Mouse (Mus musculus): ENCODE results near the gene Kpna4.
"Not testable (repeated sequence)": the region's sequence is repeated elsewhere in the genome, so short reads cannot be mapped to it uniquely, and the experiment has no call there.

The Kpna4 gene

DNA sequence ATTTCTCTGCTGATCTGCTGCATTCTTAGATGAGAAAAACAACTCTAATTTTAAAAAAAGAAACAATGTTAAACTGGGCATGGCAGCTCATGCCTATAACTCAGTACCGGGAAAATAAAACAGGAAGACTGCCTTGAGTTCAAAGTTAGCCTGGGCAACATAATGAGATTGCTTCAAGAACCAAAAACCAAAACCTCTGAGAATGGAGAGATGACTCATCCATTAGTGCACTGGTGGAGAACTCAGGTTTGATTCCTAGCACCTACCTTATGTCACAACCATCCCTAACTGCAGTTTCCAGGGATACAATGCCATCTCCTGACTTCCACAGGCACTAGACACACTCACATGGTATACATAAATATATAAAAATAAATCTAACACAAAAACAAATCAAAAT, 17.8 kb downstream of the Kpna4 start:
- DNase-seq (ENCODE audit: low read depth, low spot score) = no peak

DNA sequence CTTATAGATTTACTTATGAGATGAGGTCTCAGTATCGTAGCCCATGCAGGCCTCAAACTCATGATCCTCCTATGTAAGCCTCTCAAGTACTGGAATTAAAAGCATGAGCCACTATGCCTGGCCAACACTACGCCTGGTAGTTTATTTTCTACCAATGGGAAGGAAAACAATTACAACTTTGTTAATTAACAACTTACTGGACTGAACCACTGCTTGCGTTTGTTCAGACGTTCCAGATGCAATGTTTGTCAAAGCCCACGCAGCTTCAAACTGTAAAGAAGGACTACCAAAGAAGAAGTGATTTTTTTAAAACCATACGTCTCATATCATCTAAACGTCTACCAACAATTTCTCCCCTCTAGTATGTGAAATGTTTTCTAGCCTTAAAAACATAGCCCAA, 32.5 kb downstream of the Kpna4 start:
- no peak for DNase-seq (ENCODE audit: low read depth, low spot score)

DNA sequence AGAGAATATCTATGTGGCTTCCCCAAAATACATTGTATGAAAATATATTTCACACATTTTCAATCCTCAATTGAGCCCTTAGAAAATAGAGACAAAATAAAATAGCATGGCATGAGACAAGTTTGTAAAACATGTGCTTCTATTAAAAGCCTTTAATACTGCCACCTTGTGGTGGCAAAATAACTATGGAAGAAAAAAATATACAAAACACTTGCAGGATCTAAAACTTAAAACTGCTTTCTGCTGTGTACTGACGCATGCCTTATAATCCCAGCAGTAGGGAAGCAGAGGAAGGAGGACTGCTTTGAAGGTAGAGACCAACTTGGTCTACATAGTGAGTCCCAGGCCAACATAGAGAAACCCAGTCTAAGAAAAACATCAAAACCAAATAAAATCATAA, 62.9 kb downstream of the Kpna4 start:
- no peak for DNase-seq (ENCODE audit: low read depth, low spot score)

DNA sequence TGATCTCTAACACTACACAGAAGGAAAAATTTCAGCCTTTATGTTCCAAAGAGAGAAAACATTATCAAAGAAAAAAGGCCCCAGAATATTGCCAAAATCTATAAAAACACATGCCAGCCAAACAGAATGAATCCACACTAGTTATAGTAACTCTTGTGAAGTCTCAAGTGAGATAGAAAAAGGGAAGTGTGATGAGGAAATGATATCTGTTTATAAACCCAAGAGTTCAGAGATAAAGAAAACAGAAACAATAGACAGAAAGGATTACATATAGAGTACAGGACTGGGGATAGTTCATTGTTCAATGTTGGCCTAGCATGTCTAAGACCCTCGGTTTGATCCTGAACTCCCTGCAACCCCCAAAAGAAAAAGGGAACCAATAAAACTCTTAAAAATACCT, 64.1 kb downstream of the Kpna4 start:
- no peak for DNase-seq (ENCODE audit: low read depth, low spot score)

DNA sequence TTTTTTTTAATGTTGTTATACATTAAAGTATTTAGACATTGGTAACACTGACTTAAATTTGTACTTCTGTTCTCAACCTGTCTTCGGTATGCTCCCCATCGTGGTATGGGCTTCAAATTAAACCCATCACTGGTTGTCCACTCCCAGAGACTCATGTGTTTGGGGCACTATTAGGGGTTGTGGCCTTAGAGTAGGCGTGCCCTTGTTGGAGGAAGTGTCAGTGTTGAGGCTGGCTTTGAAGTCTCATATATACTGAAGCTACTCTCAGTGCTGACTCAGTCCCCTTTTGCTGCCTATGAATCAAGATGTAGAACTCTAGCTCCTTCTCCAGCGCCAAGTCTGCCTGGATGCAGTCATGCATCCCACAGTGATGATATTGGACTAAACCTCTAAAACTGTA, 66.2 kb downstream of the Kpna4 start:
- no peak for DNase-seq (ENCODE audit: low read depth, low spot score)

DNA sequence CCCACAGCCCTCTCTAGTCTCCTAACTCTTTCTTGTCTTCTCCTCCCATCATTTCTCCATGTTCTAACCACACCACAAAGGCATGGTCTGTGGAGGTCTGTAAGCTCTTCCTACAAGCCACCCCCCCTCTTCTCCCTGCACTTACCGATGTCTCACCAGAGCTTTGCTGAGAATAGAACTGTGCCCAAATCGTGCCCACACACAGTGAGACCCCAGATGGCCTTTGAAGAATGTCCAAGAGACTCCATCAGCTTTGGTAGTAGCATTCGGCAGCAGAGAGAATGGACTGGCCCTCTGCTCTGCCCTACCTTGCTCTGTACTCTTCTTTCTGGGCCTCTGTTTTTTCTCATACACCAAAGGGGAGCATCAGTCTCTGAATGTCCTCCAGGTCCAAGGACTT, 71.0 kb downstream of the Kpna4 start:
- no peak for DNase-seq (ENCODE audit: low read depth, low spot score)

DNA sequence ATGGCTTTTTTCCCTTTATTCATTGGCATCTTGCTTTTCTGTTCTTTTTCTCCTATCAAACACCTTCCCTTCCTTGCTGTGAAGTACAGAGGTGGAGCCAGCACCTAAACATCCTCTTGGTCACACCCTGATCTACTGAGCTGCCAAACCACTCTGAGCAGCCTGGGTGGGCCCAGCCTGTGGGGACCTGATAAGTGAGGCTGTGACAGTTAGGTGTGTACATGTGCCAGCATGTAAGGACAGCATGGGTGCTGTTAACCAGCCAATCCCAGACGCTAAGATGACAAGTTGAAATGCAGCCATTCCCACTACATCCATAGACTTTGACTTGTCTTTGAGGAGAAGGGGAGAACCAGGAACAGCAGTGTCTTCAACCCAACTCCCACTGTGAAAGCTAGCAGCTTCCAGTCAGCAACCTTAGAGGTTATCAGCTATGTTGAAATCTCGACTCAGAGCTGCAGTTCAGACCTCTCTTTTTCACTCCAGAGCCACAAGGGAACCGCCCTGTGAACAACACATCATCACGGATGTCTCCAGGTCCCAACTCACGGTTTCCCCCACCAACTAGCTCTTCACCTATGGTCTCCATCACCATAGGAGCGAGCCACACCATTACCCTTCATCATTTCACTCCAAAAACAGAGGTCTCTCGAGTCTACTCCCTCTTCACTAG, 72.0 kb downstream of the Kpna4 start:
- DNase-seq (ENCODE audit: low read depth, low spot score) = no peak

DNA sequence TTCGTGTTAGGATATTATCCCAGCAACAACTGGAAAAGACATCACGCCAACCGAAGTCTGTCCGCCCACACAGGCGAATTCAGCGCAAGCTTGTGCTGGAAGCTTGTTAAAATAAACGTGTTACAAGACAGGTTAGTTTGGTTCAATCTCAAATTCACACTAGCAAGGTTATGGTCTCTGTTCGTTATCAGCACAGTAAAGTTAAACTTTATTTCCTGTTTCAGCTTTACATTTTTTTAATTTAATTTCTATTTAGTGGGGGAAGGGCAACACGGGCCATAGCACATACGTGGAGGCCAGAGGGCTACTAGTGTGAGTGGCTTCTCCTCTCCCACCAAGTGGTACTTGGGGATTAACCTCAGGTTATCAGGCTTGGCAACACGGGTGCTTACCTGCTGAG, 75.0 kb downstream of the Kpna4 start:
- DNase-seq (ENCODE audit: low read depth, low spot score) = no peak

DNA sequence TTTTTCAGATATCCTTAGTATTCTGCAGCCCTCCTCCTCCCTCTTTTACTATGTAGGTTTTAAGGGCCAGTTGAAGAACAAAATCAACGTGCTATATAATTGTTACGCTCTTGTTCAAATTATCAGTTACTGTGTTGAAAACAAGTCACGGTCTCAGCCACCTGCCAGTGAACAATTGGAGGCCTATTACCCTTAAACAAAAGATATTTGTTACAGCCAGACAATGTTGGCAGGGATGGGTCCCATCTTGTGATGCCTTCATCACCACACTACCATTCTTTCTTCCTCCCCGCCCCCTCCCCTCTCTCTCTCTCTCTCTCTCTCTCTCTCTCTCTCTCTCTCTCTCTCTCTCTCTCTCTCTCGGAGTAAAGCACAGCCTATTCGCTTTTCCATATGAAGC, 77.9 kb downstream of the Kpna4 start:
- DNase-seq (ENCODE audit: low read depth, low spot score) = peak; percentile 76

DNA sequence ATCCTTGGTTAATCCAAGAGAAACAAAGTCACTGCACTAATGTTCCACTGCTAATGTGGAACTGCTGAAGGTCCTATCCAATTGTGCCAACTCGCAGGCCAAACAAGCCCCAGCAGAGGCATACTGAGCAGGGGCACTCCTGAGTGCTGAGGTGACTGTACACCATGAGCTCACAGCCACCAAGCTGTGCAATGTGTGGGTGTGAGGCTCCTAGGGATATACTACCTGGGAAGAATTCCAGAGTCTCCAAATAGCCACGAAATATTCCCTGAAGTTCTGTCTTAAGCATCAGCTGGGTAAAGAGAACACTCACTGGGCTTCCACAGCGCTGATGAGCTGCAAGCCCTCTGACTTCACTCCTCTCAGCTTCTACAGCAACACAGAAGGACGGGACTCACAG, 79.2 kb downstream of the Kpna4 start:
- no peak for DNase-seq (ENCODE audit: low read depth, low spot score)

DNA sequence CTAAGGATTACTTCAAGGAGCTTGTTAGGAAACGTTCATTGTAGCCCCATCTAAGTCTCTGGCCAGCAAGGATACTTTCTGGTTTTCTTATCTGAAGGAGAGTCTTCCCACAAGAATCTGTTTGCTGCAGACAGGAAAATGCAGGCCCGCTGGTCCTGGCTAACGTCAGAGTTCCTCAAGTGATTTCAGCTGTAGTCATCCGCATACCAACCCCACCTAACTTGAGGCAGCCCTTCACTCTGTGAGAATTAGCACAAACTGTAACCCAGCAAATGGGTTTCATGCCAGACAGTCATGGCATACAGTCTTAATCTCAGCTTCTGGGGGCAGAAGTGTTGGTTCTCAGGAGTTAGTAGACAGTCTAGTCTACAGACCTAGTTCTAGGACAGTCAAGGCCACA, 80.4 kb downstream of the Kpna4 start:
- no peak for DNase-seq (ENCODE audit: low read depth, low spot score)

DNA sequence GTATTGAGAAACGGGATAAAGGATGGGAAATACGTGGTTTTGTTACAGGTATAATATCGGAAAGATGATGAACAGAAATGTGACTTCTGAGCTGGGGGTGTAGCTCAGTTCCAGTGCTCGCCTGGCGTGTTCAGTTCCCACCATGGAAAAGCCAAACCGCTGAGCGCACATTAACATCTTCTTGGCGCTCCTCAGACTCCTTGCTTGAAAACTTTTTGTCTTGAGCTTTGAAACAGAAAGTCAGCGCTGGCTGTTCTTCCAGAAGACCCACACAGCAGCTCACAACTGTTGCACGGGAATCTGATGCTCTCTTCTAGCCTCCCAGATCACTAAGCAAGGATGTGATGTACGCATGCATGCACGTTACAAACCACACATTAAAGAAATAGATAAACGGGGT, 81.2 kb downstream of the Kpna4 start:
- DNase-seq (ENCODE audit: low read depth, low spot score) = no peak

DNA sequence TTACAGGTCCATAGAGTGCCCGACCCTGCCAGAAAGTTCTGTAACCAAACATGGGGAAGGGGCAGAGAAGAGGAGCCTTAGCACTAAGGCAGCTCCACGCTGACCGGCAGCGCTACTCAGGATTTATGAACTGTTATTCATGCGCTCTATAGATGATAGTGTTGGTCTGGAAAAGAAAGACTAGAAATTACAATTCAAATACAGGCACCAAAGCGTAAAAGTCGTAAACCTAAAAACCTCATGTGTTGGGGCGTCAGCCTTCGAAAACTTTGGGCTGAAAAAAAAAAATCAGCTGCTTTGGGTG, 81.6 kb downstream of the Kpna4 start:
- DNase-seq (ENCODE audit: low read depth, low spot score) = no peak

DNA sequence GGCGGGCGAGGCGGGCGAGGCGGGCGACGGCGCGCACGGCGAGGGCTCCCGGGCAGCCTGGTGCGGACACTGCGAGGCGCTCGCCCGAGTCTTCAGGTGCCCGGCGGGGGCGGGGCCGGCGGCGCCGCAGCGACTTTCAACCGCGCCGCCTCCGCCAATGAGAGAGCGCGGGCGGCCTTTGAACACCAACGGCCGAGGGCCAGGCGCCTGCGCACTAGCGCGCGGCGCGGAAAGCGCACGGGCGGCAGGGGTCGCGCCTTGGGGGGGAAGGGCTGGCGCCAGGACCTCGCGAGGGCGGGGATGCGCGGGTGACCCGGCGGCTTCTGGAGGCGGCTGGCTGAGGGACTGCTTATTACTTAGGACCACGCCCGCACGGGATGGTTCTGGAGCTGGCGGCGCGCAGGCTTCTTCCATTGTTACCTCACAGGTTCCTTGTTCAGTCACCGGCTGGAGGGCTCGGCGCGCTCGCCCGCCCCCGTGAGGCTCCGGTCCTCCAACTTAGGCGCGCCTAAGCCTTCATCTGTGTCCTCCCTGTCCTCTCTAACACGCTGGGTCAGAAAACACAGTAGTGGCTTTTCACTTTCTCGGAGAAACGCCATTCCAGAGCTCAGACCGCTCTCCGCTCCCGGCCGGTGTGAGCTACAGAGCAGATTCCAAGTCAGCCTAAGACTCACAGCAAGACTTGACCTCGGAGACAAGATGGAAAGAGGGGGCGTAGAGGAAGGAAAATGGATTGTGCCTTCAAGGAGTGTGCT, 82.1 kb downstream of the Kpna4 start, which contains the start of gene Trim59:
Trim59 (minus strand) TSS at position 111 of the 755 bp plus-strand sequence.
- DNase-seq (ENCODE audit: low read depth, low spot score) = peak; percentile 61

DNA sequence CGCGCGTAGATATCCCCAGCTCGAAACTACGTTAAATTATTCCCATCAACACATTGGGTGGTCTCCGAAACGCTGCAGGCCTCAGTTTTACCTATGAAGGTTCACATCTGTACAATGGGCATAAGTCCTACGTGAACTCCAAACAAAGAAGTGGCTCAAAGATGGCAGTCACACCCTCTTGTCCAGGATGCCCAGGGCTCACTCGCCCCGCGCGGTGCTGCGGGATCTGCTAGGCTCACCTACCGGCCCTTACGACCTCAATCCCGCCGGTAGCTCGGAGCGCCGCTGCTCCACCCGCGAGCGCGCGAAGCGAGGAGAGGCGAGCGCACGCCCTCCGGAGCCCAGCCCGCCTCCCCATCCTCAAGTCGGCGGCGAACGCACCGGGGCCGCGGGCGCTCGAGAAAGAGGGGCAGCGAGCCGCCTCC, 82.7 kb downstream of the Kpna4 start:
- DNase-seq (ENCODE audit: low read depth, low spot score) = no peak

DNA sequence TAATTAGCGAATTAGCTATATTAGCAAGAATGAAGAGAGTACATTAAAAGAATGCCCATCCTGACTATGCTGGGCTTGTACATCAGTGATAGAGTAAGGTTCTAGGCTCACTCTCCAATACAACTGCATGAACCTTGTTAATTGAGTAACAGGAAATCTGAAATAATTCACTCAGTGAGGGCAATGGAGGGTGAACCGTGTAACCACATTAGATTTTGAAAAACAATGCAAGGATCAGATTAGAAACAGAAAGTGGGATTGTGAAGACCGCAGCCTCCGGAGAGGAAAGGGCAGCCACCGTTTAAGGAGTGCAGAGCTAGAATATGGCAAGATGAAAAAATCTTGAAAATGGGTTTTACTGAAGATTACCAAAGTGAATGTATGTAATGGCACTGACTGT, 85.6 kb downstream of the Kpna4 start:
- DNase-seq (ENCODE audit: low read depth, low spot score) = no peak

DNA sequence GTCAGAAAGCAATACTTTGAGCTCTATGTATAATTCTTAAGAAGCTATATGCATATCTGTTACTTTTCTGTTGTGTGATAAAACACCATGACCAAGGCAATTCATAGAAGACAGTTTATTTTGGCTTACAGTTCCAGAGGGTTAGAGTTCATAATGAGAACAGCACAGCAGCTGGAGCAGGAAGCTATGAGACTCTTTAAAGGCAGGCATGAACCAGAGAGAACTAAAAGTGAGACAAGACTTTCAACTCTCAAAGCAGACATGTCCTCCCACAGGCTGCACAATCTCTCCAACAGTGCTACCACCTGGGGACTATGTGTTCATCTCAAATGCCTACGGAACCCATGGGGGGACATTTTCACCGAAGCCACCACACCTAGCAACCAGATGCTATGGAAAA, 86.8 kb downstream of the Kpna4 start:
- DNase-seq (ENCODE audit: low read depth, low spot score) = no peak

DNA sequence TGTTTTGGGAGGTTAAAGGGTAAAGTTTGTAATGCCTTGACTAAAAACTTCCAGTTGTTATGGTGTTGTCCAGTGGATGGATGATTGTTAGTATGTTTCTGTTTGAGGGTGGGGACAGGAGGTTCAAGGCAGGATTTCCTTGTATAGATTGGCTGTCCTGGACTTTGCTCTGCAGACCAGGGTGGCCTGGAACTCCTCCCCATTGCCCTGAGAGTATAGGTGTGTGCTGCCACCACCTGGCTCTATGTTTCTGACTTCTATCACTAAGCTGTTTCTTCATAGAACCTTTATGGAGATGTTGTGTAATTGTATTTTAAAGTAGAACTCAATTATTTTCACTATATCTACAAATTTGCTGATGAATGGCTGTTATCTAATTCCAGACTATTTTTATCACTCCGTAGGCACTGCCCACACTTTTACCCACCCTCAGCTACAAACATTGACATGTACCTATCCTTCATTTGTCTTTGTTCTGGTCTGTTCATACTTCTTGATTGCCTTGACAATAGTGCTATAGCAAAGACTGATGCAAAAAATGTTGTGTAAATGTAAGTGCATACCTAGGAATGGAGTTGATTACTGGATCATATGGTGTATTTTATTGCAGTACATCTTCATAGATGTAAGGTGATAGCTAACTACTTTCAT, 100.7 kb downstream of the Kpna4 start:
- no peak for DNase-seq (ENCODE audit: low read depth, low spot score)

DNA sequence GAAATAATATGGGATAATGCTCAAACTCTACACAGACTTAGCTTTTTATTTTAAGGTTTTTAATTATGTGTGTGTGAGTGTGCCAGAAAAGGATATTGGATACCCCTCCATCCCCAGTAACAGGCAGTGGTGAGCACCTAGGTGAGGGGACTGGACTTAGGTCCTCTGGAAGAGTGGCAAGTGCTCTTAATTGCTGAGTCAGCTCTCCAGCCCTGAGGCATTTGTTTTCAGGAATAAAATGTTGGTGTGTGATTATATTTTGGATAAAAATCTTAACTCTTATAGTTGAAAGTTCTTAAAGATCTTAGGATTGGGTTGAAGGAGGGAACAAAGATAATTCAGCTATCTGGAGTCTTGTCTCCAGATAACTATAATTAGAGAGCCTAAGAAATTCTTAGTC, 106.1 kb downstream of the Kpna4 start:
- no peak for DNase-seq (ENCODE audit: low read depth, low spot score)

DNA sequence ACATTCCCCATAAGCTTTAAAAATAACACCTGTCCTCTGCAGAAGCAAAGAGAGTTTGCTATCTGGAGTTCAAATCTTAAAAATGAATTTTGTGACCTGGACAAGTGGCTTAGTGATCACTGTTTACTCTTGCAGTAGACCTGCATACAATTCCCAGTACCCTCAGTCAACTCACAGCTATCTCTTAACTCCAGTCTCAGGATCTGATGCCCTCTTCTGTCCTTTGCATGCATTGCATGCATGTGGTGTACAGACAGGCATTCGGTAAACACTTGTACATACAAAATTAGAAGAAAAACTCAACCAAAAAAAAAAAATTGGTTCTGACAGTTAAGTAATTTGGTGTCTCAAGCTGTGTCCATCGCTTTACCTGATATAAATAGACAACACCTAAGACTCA, 106.6 kb downstream of the Kpna4 start:
- DNase-seq (ENCODE audit: low read depth, low spot score) = no peak

DNA sequence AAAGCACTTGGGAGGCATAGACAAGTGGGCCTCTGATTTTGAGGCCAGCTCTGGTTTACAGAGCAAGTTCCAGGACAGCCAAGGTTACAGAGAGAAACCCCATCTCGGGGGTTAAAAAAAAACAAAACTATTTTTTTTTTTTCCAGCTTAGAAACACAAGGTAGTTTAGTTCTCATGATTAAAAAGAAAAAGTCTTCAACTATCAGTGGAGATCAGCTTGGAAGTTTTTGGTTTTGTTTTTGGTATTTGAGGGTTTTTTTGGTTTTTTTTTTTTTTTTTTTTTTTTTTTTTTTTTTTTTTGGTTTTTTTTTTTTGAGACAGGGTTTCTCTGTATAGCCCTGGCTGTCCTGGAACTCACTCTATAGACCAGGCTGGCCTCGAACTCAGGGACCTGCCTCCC, 108.3 kb downstream of the Kpna4 start:
- not testable (repeated sequence) for DNase-seq (ENCODE audit: low read depth, low spot score)

DNA sequence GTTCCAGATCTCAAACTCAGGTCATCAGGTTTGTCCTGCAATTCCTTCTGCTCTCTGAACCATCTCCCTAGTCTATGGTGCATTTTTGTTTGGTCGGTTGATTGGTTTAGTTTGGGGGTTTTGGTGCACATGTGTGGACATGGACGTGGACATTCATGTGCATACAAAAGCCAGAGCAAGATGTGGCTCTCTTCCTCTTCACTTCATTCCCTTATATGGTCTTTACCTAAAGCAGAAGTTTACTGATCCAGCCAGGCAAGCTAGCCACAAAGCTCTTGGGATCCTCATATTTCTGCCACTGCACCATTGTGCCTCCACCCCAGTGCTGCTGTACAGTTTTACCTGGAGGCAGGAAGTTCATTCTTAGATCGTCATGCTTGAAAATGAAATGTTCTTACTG, 109.7 kb downstream of the Kpna4 start:
- no peak for DNase-seq (ENCODE audit: low read depth, low spot score)

All from telencephalon, adult 2 months (tissue).